Mouse (Mus musculus) left cerebral cortex, postnatal 25 days (tissue): ENCODE data around the gene Gm28870. TPM values are rescaled to one million over a fixed set of nuclear protein-coding genes. Genes with fewer than 3 reads are reported as not detected.
"Not testable (repeated sequence)": the region's sequence is repeated elsewhere in the genome, so short reads cannot be mapped to it uniquely, and the experiment has no call there.

Experiments used
- DNase-seq, 2 experiments: peaks; one replicate each; pipeline ENCODE4 v3.0.0; 2022; ENCODE audit warnings: low spot score in 2 of 2, mixed read lengths in 1 of 2
- intact Hi-C: fragments of 180-260 bp; cut with DNase I; formaldehyde crosslinking; loops from one replicate; pipeline ENCODE4 v1.15.1; 2025
- total RNA-seq, 2 experiments: library from RNA; stranded (reverse); gene quantifications; 2 replicates each; pipeline ENCODE4 v1.2.3; 2021

The Gm28870 gene
- not detected for total RNA-seq

DNA sequence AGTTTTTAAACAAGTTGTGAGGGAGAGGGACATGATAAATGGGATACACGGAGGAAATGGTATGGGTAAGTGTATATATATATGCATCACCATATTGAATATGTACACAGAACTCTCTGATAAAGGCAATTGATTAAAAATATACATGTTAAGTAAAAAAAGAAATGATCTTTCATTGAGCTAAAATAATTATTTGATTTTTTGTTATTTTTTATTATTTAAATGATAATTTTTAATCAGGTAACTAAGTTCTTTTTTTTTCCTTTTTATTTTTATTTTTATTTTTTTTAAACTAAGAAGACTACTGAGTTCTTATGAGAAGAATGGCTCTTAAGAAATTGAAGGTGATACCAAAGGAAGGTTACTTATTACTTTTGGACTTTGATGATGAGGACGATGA lies at the start of gene Gm28870:
Gene Gm28870, plus strand, starts transcription at position 301 of the 400 bp plus-strand sequence.
- intact Hi-C loops: not testable (repeated sequence)

More for the DNA sequence above, at the start of gene Gm28870:
- DNase-seq: not testable (repeated sequence)
